ENCODE assay signal across 26 mouse cellular contexts in the genomic region with DNA sequence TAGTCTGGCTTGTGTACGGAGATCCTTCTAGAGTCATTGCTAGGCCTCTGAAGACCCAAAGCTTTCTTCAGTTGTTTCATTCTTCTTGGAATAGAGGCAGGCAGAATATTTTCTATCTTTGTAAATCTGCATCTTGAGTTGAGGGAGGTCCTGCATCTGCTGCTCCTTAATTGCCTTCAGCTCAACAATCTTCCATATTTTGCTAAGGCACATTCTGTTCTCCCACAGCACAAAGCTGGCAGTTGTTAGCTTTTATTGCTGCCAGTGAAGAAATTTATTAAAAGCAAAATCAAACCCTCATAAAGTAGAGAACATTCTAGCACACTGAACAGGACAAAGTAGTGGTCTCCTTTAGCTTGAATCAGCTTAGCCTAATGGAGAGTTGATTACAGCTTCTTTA.
DNase-seq lines count a peak whose midpoint lies in the region; ATAC-seq and TF ChIP-seq lines count a peak whose summit lies in the region.
"Had no signal": no experiment of that assay in that cellular context is flagged by ENCODE, and none has a peak within 500 bp of the region (broad histone marks: within the 10 kb centered on the region; RNA-seq: fewer than 3 reads in every experiment).

No protein-coding gene starts in this region.

- H3K4me1 ChIP-seq in neural tube, embryonic 15.5 days: peaks cover 11% of the 10 kb centered on the region
- H3K4me1 ChIP-seq in midbrain, embryonic 13.5 days (replicated peaks): peaks cover 17% of the 10 kb centered on the region
- H3K4me1 ChIP-seq: embryonic facial prominence, embryonic 13.5 days; intestine, embryonic 15.5 days; liver, embryonic 15.5 days had no signal

- H3K4me3 ChIP-seq in neural tube, embryonic 15.5 days (replicated peaks): no peak overlapping the region
- no peak overlapping the region for H3K4me3 ChIP-seq in midbrain, embryonic 13.5 days (replicated peaks)
- H3K4me3 ChIP-seq: embryonic facial prominence, embryonic 13.5 days; erythroblast, embryonic 14.5 days; hindbrain, embryonic 10.5 days; intestine, embryonic 15.5 days; left cerebral cortex, adult 2 months; limb, embryonic 12.5 days; liver, embryonic 15.5 days; midbrain, embryonic 12.5 days had no signal

- no peak for ATAC-seq in neural tube, embryonic 15.5 days (ENCODE audit: low FRiP score)
- no peak for ATAC-seq in midbrain, embryonic 13.5 days
- ATAC-seq: intestine, embryonic 15.5 days had no signal

- H3K4me2 ChIP-seq in neural tube, embryonic 15.5 days: no peak overlapping the region
- H3K4me2 ChIP-seq in midbrain, embryonic 13.5 days (replicated peaks): no peak overlapping the region
- H3K4me2 ChIP-seq: embryonic facial prominence, embryonic 13.5 days; intestine, embryonic 15.5 days; limb, embryonic 12.5 days; liver, embryonic 15.5 days; lung, embryonic 14.5 days; midbrain, embryonic 12.5 days had no signal

- H3K36me3 ChIP-seq in neural tube, embryonic 15.5 days: no peaks in the 10 kb centered on the region
- no peaks in the 10 kb centered on the region for H3K36me3 ChIP-seq in midbrain, embryonic 13.5 days
- H3K36me3 ChIP-seq: embryonic facial prominence, embryonic 13.5 days; hindbrain, embryonic 10.5 days; intestine, embryonic 15.5 days; limb, embryonic 12.5 days; liver, embryonic 15.5 days; midbrain, embryonic 12.5 days had no signal

- DNase-seq in gastrocnemius, adult 18-20 months (ENCODE audit: low spot score): peak; percentile 13
- no peak for DNase-seq in gastrocnemius, postnatal 14 days
- peak; percentile 62 for DNase-seq in brain, adult 2 months (ENCODE audit: low read depth, low spot score)
- peak; percentile 29 for DNase-seq in brain, embryonic 14.5 days (ENCODE audit: low read depth)
- DNase-seq in adrenal gland, adult (ENCODE audit: inconsistent age in 2 of 2, low spot score in 1 of 2): no peak
- DNase-seq: adrenal gland, adult 2 months; adrenal gland, postnatal 36 days; B cell, adult 2 months; cerebellum, adult 8-10 months; embryo, embryonic 11 days; gastrocnemius, postnatal 10 days; heart, postnatal 14 days; lung, embryonic 14.5 days; lung, postnatal 36 days; right cerebral cortex, adult 18-20 months; thymus, postnatal 4 days had no signal

- no peak for TF ChIP-seq CTCF in brain, embryonic 14.5 days (IDR thresholded peaks at IDR 0.05; ENCODE audit: borderline replicate concordance, extremely low read depth, insufficient read depth, insufficient read length)

- WGBS in neural tube, embryonic 15.5 days: 95% methylated on average over 1 of the region's 1 CpGs
- 93% methylated on average over 1 of the region's 1 CpGs for WGBS in midbrain, embryonic 13.5 days

- no peak overlapping the region for H3K9ac ChIP-seq in neural tube, embryonic 15.5 days (replicated peaks)
- H3K9ac ChIP-seq in midbrain, embryonic 13.5 days (replicated peaks): no peak overlapping the region
- H3K9ac ChIP-seq: embryonic facial prominence, embryonic 13.5 days; intestine, embryonic 15.5 days; limb, embryonic 12.5 days; liver, embryonic 15.5 days; lung, embryonic 14.5 days; midbrain, embryonic 12.5 days had no signal

- no peak for TF ChIP-seq POLR2A in brain, embryonic 14.5 days (IDR thresholded peaks at IDR 0.05; ENCODE audit: borderline replicate concordance, extremely low read depth, insufficient read depth, insufficient read length, poor library complexity, severe bottlenecking)

- no peaks in the 10 kb centered on the region for H3K27me3 ChIP-seq in neural tube, embryonic 15.5 days (replicated peaks)
- no peaks in the 10 kb centered on the region for H3K27me3 ChIP-seq in midbrain, embryonic 13.5 days
- H3K27me3 ChIP-seq: embryonic facial prominence, embryonic 13.5 days; intestine, embryonic 15.5 days; liver, embryonic 15.5 days had no signal

- no peaks in the 10 kb centered on the region for H3K9me3 ChIP-seq in neural tube, embryonic 15.5 days (replicated peaks)
- no peaks in the 10 kb centered on the region for H3K9me3 ChIP-seq in midbrain, embryonic 13.5 days
- H3K9me3 ChIP-seq: embryonic facial prominence, embryonic 13.5 days; hindbrain, embryonic 10.5 days; intestine, embryonic 15.5 days; limb, embryonic 12.5 days; liver, embryonic 15.5 days; midbrain, embryonic 12.5 days had no signal

- H3K27ac ChIP-seq in neural tube, embryonic 15.5 days (replicated peaks): 0 out of 2 replicates have a peak overlapping the region, but pooled peaks have one; percentile 1
- no peak overlapping the region for H3K27ac ChIP-seq in midbrain, embryonic 13.5 days
- H3K27ac ChIP-seq: embryonic facial prominence, embryonic 13.5 days; hindbrain, embryonic 10.5 days; intestine, embryonic 15.5 days; left cerebral cortex, adult 2 months; limb, embryonic 12.5 days; liver, embryonic 15.5 days; midbrain, embryonic 12.5 days had no signal

- intact Hi-C loops in gastrocnemius, postnatal 14 days (cut with DNase I; ENCODE audit: low total_unique reads): no loop called here

Comparison
In these comparisons a context has a peak if more than half of its experiments do, and no peak if none do; other contexts are left out.
1. DNase-seq: peak in gastrocnemius, adult 18-20 months (single experiment), brain, adult 2 months (single experiment) and brain, embryonic 14.5 days (single experiment); none in gastrocnemius, postnatal 14 days (single experiment) and adrenal gland, adult (0 of 2).